Mouse (Mus musculus) urinary bladder, postnatal 4 days (tissue): Measurements from ENCODE around the gene Olfr881.

Source experiments
- DNase-seq, 2 experiments: peaks; one replicate each; pipeline ENCODE4 v3.0.0; 2021 to 2022; ENCODE audit warnings: low spot score in 2 of 2

Gene Olfr881

GRCm38 (mm10) chr9:37991525-37991924 is at the start of gene Olfr881:
Olfr881 (plus strand) TSS chr9:37991825.
- DNase-seq = no peak

GRCm38 (mm10) chr9:37998581-37999204 is 7.1 kb downstream of the Olfr881 start:
- DNase-seq = no peak

DNA sequence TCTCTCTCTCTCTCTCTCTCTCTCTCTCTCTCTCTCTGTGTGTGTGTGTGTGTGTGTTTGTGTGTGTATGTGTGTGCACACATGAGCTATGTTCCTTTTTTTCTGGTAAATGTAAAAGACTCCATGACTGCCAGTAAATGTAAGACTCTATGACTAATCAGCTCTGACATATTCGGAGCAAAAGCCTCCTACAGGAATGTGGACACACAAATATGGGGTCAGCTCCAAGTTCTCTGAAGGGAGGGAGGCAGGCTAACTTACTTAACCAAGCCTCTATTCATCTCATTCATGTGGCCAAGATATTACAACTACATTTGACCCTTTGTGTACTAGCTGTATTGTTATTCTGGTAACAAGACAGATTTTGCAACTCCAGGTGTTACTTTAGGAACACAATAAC is 8.4 kb downstream of the Olfr881 start:
- no peak for DNase-seq

DNA sequence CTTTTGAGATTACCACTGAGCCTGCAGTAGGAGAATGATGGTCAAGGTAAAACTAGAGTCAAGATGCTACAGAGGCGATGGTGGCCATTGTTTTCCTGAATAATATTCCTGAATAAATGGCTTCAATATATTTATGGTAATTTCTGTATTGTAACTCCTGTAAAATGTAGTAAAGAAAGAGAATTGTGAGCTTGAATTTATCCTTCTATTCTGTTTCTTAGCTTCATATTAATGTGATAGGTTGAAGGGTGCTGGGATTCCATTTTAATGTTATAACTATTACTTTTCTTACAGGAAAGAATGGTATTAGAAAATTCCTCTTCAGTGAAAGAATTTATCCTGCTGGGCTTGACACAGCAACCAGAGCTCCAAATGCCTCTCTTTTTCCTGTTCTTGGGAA is 33.9 kb downstream of the Olfr881 start, which contains the start of gene Olfr883:
Gene Olfr883, plus strand, starts transcription at position 301 of the 400 bp plus-strand sequence.
- DNase-seq = no peak
